Mouse (Mus musculus) G1E (cell line): Measurements from ENCODE around the gene Ppp4c.

ENCODE experiments used
- CTCF ChIP-seq: IDR thresholded peaks from 2 replicates; pipeline ENCODE4 v1.5.1; 2012; ENCODE audit warnings: low read depth, low read length, inconsistent platforms, mixed read lengths
- GATA1 ChIP-seq: IDR thresholded peaks from 2 replicates; pipeline ENCODE4 v1.6.1; 2012; ENCODE audit warnings: borderline replicate concordance, low read length, inconsistent platforms, mixed read lengths
- GATA2 ChIP-seq: IDR thresholded peaks from 2 replicates; pipeline ENCODE4 v1.6.1; 2012; ENCODE audit warnings: low read depth, low read length, inconsistent platforms, borderline replicate concordance
- TAL1 ChIP-seq: conservative IDR thresholded peaks from 2 replicates; pipeline ENCODE4 v1.6.1; 2012; ENCODE audit warnings: low read depth, low read length, inconsistent platforms, mixed read lengths

GRCm38 (mm10) chr7:126785056-126785455, 7.2 kb downstream of the Ppp4c start:
- TF ChIP-seq CTCF (no peak), TAL1 (no peak), GATA1 (no peak), GATA2 (no peak)
